Mouse (Mus musculus) right cerebral cortex, postnatal 4 days (tissue): ENCODE measurements around the gene Glod4.
A peak's percentile ranks its signal among the peaks of the same experiment; 100 is the strongest.

Source experiments
- DNase-seq: peaks from one replicate; pipeline ENCODE4 v3.0.0-alpha.2; 2022

Glod4 gene

DNA sequence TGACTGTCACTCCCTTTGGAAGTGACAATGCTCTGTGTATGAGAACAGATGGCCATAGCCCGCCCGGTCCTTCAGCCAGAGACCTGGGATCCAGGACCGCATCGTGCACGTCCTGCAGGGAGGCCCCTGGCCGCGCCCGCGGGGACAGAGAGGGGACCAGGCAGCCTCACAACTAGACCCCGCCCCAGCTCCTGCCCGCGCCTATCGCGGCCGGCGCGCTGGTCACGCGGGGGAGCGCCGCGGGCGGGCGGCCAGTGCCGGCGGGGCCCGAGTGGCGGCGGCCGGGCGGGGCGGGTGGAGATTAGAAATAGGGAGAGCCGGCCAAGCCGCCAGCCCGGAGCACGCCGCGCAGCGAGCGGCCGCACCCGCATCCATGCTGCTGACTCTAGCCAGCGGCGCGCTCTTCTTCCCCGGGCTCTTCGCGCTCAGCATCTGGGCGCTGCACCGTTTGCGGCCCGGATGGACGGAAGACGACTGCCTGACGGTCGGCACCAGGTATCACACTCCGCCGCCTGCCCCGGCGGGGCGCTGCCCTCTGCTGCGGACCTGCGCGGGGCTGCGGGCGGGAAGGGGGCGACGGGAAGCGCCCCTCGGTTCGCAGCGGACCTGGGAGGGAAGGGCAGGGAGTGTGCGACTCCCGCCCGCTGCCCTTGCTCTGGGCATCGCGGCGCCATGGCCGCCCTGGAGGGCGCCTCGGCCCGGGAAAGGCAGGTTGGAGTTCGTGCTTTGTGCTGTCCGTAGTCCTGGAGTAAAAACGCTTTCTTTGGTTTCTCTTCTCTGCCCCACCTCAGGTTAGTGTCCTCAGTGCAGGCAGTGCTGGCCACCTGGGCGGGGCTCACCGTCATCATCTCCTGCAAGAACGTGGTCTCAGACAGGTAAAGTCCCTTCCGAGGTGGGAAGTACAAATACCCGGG is 41.5 kb downstream of the Glod4 start:
- DNase-seq: peak; percentile 85

DNA sequence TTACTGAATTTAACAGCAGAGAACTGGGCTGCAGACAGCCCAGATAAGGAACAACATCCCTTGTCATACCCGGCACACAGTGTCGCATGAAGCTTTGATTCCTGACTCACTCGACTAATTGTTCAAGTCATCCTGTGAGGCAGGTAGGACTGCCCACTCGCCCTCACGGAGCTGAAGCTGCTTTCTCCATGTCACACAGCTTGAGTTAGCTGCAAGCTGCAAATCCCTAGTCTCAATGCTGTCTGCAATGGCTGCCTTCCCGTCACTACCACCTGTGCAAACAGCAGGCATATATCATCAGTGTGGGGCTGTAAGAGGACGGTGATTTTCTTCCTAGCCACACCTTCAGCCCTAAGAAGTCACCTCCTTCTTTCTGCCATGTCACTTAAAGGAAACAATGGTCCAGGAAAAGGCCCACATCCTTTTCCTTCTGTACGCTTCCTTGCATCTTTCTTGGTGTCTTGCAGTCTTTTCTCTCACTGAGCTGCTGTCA is 46.5 kb downstream of the Glod4 start:
- DNase-seq: no peak

DNA sequence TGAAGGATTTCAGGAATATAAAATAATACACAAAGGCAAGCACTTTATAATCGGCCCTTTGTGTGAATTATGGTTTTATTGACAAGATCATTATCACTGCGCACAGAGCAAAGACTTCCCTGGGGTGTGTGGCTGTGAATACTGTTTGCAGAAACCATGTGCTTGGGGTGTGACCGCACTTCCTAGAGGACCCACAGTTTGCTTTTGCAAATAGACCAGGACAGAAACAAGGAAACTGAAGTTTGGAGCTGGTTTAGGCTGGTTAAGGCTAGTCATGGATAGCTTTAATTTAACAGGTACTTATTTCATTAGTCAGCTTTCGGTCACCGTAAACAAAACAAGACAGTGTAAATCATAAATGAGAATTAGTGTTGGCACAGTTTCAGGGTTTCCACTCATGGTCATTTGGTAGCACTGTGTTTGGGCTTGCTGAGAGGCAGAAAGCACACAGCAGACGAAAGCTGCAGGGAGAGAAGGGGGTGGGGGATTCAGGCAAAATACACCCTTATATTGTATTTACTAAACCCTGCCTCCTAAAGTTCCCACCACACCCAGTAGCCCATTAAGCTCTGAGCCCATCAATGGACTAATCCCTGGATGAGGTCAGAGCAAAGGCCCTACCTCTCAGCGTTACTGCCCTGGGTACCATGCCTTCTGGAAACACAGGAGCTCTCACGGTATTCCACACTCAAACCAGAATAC is 47.1 kb downstream of the Glod4 start:
- no peak for DNase-seq

DNA sequence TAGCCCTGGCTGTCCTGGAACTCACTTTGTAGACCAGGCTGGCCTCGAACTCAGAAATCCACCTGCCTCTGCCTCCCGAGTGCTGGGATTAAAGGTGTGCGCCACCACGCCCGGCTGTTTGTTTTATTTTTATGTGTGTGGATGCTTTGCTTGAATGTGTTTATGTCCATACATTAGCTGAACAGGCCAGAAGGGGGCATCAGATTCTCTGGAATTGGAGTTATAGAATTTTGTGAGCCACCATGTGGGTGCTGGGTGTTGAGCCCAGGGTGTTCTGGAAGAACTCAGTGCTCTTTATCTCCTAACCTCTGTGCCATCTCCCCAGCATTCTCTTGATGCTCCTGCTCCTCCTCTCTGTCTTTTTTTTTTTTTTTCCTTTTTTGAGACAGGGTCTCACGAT is 56.6 kb downstream of the Glod4 start:
- no peak for DNase-seq

DNA sequence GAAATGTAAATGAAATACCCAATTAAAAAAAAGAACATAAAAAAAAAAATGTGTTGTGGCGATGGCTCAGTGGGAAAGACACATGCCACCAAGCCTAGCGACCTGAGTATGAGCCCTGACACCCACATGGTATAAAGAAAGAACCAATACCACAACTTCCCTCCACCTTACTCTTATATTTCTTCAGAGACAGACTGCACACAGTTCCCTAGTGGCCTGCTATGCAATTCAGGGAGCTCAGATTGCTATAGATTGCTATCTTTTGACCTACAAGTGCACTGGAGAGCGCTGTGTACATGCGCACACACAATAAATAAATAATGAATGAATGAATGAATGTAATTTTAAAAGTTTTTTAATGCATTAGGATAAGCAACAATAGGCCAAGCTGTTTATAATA is 59.8 kb downstream of the Glod4 start:
- DNase-seq: no peak

DNA sequence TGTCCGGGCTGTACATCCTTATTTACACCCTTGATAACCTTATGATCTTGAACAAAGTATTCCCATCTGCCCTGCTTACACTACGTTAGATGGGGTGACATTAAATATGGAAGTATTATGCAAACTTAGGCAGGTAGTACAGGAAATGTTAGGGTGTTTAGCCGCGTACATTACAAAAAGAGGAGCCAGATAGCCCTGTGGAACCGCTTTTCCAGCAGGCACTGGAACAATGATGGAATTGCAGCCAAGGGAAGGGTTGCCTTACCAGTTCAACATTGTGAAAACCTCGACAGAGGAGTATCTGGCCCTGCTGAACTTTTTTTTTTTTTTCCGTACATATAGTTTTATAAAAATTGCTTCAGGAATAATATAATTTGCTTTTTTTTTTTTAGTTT is 63.4 kb downstream of the Glod4 start:
- DNase-seq: no peak

DNA sequence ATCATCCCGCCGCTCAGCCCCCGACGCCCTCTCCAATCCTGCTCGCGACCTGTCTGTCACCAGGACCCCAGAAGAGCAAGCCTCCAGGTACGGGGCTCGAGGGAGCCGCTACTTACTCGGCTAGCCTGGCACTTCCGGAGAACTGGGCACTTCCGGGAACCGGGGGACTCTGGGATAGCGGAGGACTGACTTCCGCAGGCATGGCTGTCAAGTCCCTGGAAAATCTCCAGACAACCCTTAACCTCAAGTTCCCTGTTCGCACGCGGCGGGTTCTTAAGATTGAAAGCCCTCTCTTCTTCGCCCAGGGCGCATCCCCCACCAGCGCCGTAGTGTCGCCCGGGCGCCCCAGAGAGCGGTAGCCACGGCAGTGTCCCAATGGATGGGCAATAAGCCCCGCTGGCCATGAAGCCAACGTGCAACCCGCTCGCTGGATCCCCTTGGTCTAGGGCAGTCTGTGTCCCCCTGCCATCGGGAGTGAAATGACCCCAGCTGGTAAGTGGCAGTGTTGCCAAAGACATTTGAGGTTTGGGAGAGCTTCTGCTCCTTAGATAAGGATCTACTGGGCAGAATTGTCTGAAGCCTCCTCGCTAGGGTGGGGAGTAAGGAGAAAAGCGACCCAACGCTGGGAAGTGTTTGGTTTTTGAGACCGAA is 63.9 kb downstream of the Glod4 start, which contains the start of the genes Vps53 and Fam57a:
Vps53 (minus strand) TSS at position 153 of the 651 bp plus-strand sequence.
Fam57a (plus strand) TSS at position 177 of the 651 bp plus-strand sequence.
- DNase-seq: peak; percentile 79

DNA sequence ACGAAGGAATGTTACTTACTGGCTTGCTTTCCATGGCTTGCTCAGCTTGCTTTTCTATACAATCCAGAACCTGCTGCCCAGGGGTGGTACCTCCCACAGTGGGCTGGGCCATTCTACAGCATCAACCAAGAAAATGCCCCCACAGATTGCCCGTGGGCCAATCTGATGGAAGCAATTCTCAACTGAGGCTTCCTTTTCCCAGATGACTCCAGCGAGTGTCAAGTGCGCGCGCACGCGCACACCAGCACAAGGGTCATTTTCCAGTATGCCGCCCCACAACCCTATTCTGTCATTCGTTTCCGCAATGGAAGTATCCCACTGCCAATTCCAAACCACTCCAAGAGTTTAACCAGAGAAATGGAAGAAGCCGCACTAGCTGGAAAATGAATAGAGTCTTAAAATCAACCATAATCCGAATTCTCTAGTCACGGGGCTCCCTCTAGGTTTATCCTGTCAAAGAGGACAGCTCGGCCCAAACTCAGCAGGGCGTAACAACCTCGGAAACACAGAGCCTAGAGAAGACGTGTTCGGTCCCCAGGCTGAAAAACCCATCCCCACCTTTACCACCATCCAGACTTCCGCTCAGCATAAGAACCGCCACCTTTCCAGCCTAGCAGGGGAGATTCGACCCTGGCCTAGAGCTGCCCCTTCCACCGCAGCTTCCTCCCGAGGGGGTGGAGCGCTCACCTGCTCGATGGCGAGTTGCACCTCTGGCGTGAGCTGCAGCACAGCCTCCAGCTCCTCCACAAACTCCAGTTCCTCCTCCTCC is 64.6 kb downstream of the Glod4 start:
- peak; percentile 42 for DNase-seq

DNA sequence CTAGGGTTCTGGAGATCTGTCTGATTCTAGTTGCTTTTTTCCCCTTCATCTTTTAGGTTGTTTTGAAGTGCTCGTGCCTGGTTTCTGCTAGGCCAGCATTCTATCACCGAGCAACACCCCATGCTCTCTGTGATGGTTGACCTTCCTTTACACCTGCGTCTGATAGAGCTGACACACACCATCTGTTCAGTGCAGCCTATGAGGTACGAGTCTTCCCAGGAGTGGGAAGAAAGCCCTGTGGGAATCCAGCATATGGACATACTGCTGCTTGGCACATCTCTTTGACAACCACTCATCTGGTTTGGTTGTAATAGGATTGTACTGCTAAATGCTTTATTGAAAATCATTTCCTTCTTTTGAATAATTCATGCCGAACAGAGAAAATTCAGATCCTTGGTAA is 73.3 kb downstream of the Glod4 start:
- no peak for DNase-seq

DNA sequence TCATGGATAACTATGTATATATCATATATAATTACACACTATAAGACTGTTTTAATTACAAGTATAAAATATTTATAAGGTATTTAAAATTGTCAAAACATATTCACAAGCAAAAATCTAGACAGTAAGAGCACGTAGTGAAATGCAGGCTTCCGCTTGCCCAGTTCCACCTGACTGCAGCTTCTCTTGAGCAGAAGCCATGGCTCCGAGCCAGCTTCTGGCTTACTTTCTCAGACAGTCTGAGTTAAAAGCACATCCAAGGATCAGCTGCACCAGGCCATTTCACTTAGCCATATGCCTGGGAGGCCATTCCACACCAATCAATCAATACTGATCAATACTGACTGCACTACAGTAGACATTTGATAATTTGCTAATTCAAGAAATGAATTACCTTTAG is 74.5 kb downstream of the Glod4 start:
- no peak for DNase-seq

DNA sequence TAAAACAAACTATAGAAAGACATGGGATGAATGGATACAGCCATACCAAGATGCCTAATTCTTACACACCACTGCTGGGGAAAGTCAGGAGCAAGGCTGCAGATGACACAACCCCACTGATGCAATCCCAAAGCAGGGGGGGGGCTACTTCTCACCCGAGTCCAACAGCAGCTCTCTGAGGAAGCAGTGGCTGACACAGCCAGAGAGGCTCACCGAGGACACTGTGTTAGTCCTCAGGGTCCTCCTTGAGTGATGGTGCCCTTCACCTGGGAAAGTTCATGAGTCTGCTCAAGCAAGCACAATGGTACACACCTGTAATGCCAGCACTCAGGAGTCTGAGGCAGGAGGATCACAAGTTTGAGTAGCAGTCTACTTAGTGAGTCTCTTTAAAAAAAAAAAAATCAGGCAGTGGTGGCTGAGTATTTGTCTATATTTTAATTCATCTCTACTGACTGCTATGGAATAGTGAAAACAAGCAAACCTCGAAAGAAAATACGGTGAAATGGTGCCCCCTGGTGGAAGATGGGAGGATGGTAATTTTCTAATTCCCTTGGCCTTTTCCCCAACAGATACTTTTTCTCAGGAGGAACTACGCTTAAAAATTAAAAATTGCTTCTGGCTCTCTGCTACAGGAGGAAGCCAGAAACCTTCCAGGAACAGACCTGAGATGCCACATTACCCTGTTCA is 76.3 kb downstream of the Glod4 start:
- DNase-seq: peak; percentile 70

DNA sequence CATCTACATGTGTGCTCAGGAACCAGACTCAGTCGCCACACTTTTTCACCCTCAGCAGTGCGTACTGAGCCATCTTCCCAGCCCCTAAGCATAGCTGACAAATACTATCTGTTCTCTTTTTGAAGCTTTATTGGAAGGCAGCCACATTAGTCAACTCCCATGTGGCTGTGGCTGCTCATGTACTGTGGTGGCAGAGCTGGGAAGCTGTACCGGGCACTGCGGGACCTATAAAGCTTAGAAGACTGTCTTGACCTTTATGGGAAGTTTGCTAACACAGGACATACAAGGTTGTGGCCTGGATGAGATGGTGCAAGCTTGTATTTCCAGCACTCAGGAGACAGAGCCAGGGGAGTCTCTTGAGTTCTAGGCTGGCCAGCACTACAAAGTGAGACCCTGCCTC is 76.9 kb downstream of the Glod4 start:
- no peak for DNase-seq

DNA sequence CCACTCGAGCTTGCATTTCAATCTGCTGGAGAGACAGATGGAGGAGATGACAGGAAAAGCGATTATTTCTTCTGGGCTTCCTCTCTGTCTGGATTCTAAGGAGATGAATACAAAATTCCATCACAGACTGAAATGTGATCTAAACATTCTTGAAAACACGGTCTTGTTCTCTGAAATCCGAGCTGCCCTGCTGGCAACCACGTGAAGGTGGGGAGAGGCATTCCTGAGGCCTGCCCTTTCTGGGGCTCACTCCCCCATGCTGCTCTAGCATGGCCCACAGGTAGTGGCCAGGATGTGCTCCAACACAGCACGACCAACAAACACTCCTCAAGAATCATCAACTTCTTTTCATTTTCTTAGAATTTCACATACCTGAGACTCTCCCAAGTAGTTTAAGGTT is 83.3 kb downstream of the Glod4 start:
- DNase-seq: no peak

DNA sequence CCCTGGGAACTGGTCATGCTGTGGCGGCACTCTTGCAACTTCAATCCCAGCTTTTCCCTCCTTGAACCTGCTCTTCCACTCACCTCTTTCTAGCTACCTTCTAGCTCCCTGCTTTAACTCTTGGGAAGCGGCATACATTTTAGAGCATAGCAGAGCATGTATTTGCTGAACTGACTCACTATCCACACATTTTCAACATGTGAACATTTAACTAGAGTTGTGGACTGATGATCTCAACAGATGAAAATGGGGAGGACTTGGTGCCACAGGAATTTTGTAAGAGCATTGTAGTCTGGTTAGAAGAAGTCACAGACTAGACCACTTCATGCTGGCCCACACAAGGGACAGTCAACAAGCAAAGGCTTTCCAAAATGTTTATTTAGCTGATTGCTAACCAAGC is 85.2 kb downstream of the Glod4 start:
- DNase-seq: no peak

DNA sequence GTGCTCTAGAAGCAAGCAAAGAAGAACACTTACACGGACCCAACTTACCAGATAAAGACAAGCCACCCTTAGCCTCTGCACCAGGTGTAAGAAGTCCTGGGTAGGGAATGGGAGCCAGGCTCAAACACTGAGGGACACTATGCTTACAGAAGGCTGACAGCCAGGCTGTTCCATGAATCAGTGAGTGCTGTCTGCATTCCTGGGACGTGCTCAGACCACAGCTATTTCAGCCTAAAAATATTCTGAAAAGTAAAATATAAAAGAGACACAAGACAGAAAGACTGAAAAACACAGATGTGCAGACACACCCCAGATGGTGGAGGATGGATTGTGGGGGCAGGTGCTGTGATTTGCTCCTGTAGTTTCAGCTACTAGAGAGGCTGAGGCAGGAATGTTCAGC is 88.7 kb downstream of the Glod4 start:
- DNase-seq: no peak

DNA sequence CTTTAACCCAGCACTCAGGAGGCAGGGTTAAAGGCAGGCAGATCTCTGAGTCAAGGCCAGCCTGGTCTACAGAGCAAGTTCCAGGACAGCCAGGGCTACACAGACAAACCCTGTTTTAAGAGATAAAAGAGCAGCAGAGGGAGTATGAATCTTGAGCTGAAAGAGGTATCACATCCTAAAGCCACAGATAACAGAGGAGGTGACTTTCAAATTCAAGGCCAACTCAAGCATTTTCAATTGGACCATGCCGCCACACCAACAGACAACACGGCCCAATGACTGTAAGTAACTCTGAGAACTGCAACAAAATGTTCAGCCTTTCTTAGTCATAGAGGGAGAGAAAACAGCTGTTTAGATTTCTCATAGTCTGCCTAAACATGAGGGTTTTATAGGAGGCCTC is 89.3 kb downstream of the Glod4 start:
- no peak for DNase-seq

DNA sequence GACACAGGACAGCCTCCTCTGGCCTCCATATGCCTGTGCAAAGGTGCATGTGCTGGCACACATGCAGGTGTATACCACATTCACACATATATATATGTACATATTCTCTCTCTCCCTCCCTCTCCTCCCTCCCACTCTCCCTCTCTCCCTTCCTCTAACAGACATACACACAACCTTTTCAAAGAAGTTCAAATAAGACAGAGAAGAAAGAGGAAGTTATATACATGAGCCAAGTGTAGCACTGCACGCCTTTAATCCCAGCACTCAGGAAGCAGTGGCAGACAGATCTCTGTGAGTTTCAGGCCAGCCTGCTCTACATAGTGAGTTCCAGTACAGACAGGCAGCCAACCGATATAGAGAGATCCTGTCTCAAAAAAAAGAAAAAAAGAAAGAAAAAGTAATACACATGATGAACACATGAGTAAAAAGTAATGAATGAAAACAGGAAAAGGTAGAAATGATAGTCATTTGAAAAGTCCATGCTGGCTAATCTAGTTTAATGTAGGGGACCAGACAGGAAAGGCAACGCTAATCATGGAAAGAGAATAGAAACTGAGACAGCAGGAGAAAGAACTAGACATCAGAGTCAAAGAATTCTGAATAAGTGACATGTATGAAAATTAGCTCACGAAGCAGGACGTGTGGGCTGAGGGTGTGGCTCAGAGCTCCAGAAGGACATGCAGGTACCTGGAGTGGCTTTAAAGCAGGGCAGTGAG is 90.1 kb downstream of the Glod4 start:
- no peak for DNase-seq

DNA sequence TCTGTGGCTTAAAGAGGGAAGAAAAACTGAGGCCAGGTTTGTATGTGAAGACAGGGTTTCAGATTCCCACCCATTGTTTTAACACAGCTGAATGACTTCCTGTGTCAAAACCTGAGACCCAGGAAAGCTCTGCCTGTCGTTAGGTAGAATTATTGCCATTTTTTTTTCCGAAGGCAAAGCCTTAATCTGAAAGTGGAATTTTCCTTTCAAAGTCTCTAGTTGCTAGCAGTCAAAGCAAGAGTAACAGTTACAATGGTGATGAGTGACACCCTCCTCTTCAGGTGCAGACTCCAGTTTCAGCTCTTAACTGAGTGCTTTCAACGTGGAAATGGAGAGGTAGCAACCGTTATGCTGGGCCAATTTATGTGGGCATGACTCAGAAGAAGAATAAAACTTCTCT is 92.5 kb downstream of the Glod4 start:
- DNase-seq: no peak

DNA sequence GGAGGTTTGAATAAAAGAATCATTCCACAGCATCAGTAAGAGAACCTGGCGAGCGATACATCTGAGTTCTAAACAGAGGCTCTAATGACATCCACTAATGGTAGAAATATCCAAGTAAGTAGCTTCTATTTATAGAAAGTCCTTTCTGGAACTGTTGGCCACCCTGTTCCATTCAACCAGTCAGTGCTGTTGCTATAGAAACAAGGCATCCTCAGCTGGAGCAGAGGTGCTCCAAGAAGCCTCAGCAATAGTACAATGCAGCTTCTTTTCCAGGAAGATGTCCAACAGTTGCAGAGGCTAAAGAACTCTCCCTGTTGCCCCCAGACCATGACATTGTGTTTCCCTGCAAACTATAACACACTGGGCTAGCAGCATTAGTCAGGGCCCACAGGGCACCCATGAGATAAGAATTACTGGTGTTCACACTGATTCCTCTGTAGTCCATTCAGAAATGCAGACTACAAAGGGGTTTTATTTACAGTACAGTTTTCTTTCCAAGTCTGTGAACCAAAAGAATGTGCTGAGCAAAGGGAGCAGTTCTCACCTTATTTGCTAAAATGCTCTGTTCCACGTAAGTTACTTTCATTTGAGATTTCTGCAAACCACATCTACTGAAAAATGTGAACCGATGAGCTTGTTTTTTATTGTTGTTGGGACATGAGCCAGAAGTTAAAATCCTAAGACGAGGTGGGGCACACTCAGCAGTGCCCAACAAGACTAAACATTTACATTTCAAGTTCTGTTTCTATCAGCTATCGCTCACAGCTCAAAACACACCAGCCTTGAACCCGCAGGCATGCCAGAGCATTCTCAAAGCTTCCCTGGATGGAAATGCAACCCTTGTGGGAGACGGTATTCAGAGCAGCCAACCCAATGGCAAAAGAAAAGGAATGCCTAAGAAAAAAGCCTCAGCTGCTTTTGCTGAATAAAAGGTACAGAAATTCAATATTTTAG is 95.2 kb downstream of the Glod4 start:
- DNase-seq: no peak
